Mouse (Mus musculus) CH12.LX (cell line): Measurements from ENCODE around the gene Map2k5. TPM values are rescaled to one million over a fixed set of nuclear protein-coding genes. Genes with fewer than 3 reads are reported as not detected.

Experiments
- DNase-seq: peaks from one replicate; pipeline ENCODE4 v3.0.0-alpha.2; 2013; ENCODE audit errors: extremely low read depth
- H3K27ac ChIP-seq: 2 replicates; pipeline ENCODE4 v1.5.1; 2012; ENCODE audit warnings: low read depth, mild to moderate bottlenecking, control low read depth, moderate library complexity; ENCODE audit not compliant: insufficient read depth
- H3K27me3 ChIP-seq: replicated peaks from 2 replicates; pipeline ENCODE3; 2012; ENCODE audit warnings: inconsistent platforms
- H3K36me3 ChIP-seq, 2 experiments: replicated peaks in 1 of 2; 2 replicates each; pipeline versions ENCODE3 to v1.6.1; 2012; ENCODE audit warnings: inconsistent platforms in 1 of 2, low read length in 1 of 2, mild to moderate bottlenecking in 1 of 2, mixed read lengths in 1 of 2, moderate library complexity in 1 of 2; ENCODE audit not compliant: control insufficient read depth in 1 of 2, insufficient read depth in 1 of 2
- H3K4me1 ChIP-seq, 2 experiments: 2 replicates each; pipeline ENCODE4 v1.6.1; 2012; ENCODE audit warnings: inconsistent platforms in 1 of 2, moderate library complexity in 1 of 2; ENCODE audit not compliant: insufficient read depth in 2 of 2, control insufficient read depth in 1 of 2
- H3K4me2 ChIP-seq: 2 replicates; pipeline ENCODE4 v1.6.1; 2012; ENCODE audit warnings: low read depth, mild to moderate bottlenecking, control low read depth; ENCODE audit not compliant: poor library complexity, insufficient read depth, severe bottlenecking
- H3K4me3 ChIP-seq, 3 experiments: fragments of 150-350 bp in 1 of 3; sonication (generic) in 1 of 3; replicated peaks in 1 of 3; 2 replicates each; pipeline versions ENCODE3 to v1.5.1; 2011 to 2012; ENCODE audit warnings: low read depth in 2 of 3, low read length in 2 of 3, mild to moderate bottlenecking in 2 of 3, moderate library complexity in 2 of 3, control low read depth in 1 of 3, improper control_type of control experiment in 1 of 3, inconsistent platforms in 1 of 3, mixed read lengths in 1 of 3; ENCODE audit not compliant: poor library complexity in 1 of 3
- H3K79me2 ChIP-seq: replicated peaks from 2 replicates; pipeline ENCODE4 v1.6.1; 2012; ENCODE audit warnings: mild to moderate bottlenecking, moderate library complexity; ENCODE audit not compliant: control insufficient read depth, poor library complexity, insufficient read depth, severe bottlenecking; ENCODE audit errors: extremely low read depth
- H3K9ac ChIP-seq: 2 replicates; pipeline ENCODE4 v1.6.1; 2012; ENCODE audit warnings: low read depth, mild to moderate bottlenecking, control low read depth, moderate library complexity; ENCODE audit not compliant: insufficient read depth
- H3K9me3 ChIP-seq: replicated peaks from 2 replicates; pipeline ENCODE3; 2012; ENCODE audit warnings: low read length, inconsistent platforms, mixed read lengths
- BHLHE40 ChIP-seq: IDR thresholded peaks from 2 replicates; pipeline ENCODE4 v1.6.1; 2011; ENCODE audit warnings: mild to moderate bottlenecking, low read depth, low read length, improper control_type of control experiment
- CHD2 ChIP-seq: IDR thresholded peaks from 2 replicates; pipeline ENCODE4 v1.6.1; 2011; ENCODE audit warnings: low read length, improper control_type of control experiment
- CTCF ChIP-seq, 2 experiments: IDR thresholded peaks in 1 of 2; conservative IDR thresholded peaks in 1 of 2; 2 replicates each; pipeline ENCODE4 v1.5.1; 2011 to 2012; ENCODE audit warnings: low read depth in 2 of 2, low read length in 2 of 2, improper control_type of control experiment in 1 of 2, inconsistent platforms in 1 of 2, mild to moderate bottlenecking in 1 of 2, moderate library complexity in 1 of 2
- ELF1 ChIP-seq: IDR thresholded peaks from 2 replicates; pipeline ENCODE4 v1.6.1; 2014; ENCODE audit warnings: low read depth, mild to moderate bottlenecking, inconsistent platforms, low read length, improper control_type of control experiment
- EP300 ChIP-seq: IDR thresholded peaks from 2 replicates; pipeline ENCODE4 v1.6.1; 2011; ENCODE audit warnings: low read length, improper control_type of control experiment
- ETS1 ChIP-seq: conservative IDR thresholded peaks from 2 replicates; pipeline ENCODE4 v1.6.1; 2012; ENCODE audit warnings: low read depth, mild to moderate bottlenecking, inconsistent platforms, low read length, improper control_type of control experiment, moderate library complexity
- JUN ChIP-seq: IDR thresholded peaks from 2 replicates; pipeline ENCODE4 v1.6.1; 2011; ENCODE audit warnings: low read depth, mild to moderate bottlenecking, low read length, improper control_type of control experiment, moderate library complexity; ENCODE audit not compliant: insufficient read depth
- JUND ChIP-seq: conservative IDR thresholded peaks from 2 replicates; pipeline ENCODE4 v1.6.1; 2011; ENCODE audit warnings: low read depth, low read length, improper control_type of control experiment
- MAX ChIP-seq: IDR thresholded peaks from 2 replicates; pipeline ENCODE4 v1.6.1; 2011; ENCODE audit warnings: low read length, improper control_type of control experiment
- MXI1 ChIP-seq: IDR thresholded peaks from 2 replicates; pipeline ENCODE4 v1.6.1; 2011; ENCODE audit warnings: mild to moderate bottlenecking, low read depth, low read length, improper control_type of control experiment
- NELFE ChIP-seq: IDR thresholded peaks from 2 replicates; pipeline ENCODE4 v1.6.1; 2011; ENCODE audit warnings: low read depth, low read length, improper control_type of control experiment
- PAX5 ChIP-seq: IDR thresholded peaks from 2 replicates; pipeline ENCODE4 v1.6.1; 2012; ENCODE audit warnings: low read length, inconsistent platforms, mixed read lengths
- TBP ChIP-seq: conservative IDR thresholded peaks from 2 replicates; pipeline ENCODE4 v1.6.1; 2011; ENCODE audit warnings: low read depth, low read length, improper control_type of control experiment
- TCF12 ChIP-seq: IDR thresholded peaks from 2 replicates; pipeline ENCODE4 v1.6.1; 2014; ENCODE audit warnings: low read depth, mild to moderate bottlenecking, inconsistent platforms, low read length, improper control_type of control experiment
- UBTF ChIP-seq: IDR thresholded peaks from 2 replicates; pipeline ENCODE4 v1.6.1; 2012; ENCODE audit warnings: low read depth, mild to moderate bottlenecking, inconsistent platforms, low read length, improper control_type of control experiment, moderate library complexity
- USF1 ChIP-seq: IDR thresholded peaks from 2 replicates; pipeline ENCODE4 v1.6.1; 2014; ENCODE audit warnings: low read depth, mild to moderate bottlenecking, inconsistent platforms, low read length, improper control_type of control experiment
- USF2 ChIP-seq: conservative IDR thresholded peaks from 2 replicates; pipeline ENCODE4 v1.6.1; 2011; ENCODE audit warnings: low read depth, low read length, improper control_type of control experiment
- ZC3H11A ChIP-seq: IDR thresholded peaks from 2 replicates; pipeline ENCODE4 v1.6.1; 2012; ENCODE audit warnings: low read depth, mild to moderate bottlenecking, inconsistent platforms, low read length, improper control_type of control experiment
- ZMIZ1 ChIP-seq: IDR thresholded peaks from 2 replicates; pipeline ENCODE4 v1.6.1; 2012; ENCODE audit warnings: low read depth, mild to moderate bottlenecking, inconsistent platforms, low read length, improper control_type of control experiment
- dilution Hi-C: fragments of 300-500 bp; cut with MboI; formaldehyde crosslinking; loops from 2 replicates; pipeline ENCODE4 v1.14.3; 2020; ENCODE audit warnings: low sequenced_read_pairs; ENCODE audit not compliant: extremely low pct_unique_long_range_greater_than_20kb, extremely low pct_ligation_motif_present
- in situ Hi-C: fragments of 300-500 bp; cut with MboI; formaldehyde crosslinking; loops from 3 replicates; pipeline ENCODE4 v1.14.3; 2019; ENCODE audit warnings: low sequenced_read_pairs, low pct_ligation_motif_present, low pct_unique_long_range_greater_than_20kb, mixed read lengths
- polyA plus RNA-seq: library from polyadenylated mRNA; unstranded; fragments of >175 nt; gene quantifications from 2 replicates; pipeline ENCODE4 v1.2.1, GENCODE M21; 2012; ENCODE audit warnings: low read depth; ENCODE audit not compliant: insufficient read length
- total RNA-seq, 2 experiments: library from RNA; depleted of rRNA; stranded (reverse); fragments of 300-350 nt in 1 of 2; fragments of >200 nt in 1 of 2; gene quantifications; 2 replicates each; pipeline ENCODE4 v1.2.3; 2012 to 2014

Map2k5 gene
- total and polyA plus RNA-seq, 3 experiments, result 10.8 to 22.6 (median 11.2) TPM

DNA sequence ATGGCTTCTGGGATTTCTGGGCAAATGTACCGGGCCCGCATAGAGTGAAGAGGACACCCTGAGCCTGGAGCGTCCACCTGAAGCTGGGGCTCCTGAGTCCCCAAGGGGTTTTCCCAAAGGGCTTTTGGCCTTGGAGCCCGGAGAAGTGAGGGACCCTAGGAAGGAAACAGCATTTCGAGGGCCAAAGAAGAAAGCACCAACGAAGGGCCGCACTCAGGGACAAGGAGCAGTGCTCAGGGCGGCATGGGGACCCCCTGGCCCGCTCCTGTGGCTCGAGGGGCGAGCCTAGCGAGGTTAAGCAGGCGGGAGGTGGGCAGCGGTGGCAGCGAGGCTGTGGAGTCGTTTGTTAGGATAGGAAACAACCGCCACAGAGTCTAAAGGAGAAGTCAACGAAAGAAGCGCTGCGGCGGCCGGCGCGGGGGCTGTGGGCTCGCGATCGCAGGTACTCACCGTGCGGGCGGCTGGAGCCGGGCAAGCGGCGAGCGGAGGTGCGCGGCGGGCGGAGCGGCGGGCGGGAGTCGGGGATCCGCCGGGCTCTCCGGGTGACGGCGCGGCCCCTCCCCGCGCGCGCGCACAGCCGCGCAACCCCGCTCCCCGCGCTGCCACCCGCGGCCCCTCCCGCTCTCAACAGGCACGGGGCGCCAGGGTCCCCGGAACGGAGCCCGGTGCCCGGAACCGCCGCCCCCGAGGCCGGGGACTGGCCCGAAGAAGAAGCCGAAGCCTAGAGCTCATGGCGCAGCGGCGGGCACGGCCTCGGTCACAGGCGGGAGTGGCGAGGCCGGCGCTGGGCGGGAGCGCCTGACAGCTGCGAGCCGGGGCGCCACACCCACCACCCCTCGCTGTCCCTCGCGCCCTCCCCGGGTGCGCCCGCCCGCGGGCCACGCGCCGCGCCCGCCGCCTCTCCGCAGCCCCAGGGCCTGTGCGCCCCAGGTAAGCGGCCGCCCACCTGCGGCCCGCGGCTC, 229.0 kb downstream of the Map2k5 start, which contains the start of gene Skor1:
Gene Skor1 (minus strand): TSS at position 552 of the 962 bp plus-strand sequence.
- TF ChIP-seq ETS1 (no peak), BHLHE40 (no peak), PAX5 (no peak), EP300 (no peak), TBP (no peak), USF2 (no peak), JUND (no peak), USF1 (no peak), MAX (no peak)
- H3K27ac ChIP-seq, result no peak within 1 kb of the TSS
- no peak within 1 kb of the TSS for H3K9ac ChIP-seq
- no peaks in the 10 kb centered on the region for H3K36me3 ChIP-seq
- dilution Hi-C loops (no loop called here), in situ Hi-C loops (no loop called here)
- peaks cover 2% of the 10 kb centered on the region for H3K27me3 ChIP-seq
- H3K9me3 ChIP-seq, result peaks cover 68% of the 10 kb centered on the region
- DNase-seq, result no peak
- no peaks in the 10 kb centered on the region for H3K4me1 ChIP-seq
- H3K4me2 ChIP-seq, result no peak within 1 kb of the TSS
- no peaks in the 10 kb centered on the region for H3K79me2 ChIP-seq
- no peak within 1 kb of the TSS for H3K4me3 ChIP-seq

DNA sequence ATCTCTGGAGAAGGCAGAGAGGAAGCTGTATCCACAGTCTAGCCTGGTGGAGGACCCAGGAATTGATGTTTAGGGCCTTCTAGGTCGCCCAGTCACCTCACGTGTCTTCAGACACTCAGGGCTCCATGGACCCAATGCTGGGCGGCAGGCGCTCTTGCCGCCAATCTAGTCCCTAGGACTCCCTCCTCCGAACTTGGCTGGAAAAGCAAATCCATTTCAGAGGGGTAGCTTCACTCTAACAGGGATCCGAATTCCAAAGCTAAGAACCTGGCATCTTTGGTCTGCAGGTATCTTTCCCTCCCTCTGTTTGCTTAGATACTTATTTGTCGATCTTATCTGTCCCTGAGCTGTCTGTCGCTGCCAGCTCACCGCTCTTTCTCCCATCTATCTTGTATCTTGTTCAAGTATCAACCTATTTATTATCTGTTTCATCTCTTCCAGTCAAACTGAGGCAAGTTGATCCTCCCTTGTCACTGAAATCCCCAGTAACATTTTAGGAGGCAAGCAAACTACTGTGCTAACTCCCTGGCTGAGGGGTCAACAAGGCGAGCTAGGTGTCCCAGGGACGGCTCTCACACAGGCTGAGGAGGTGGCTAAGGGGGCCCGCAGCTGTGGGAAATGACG, 229.8 kb downstream of the Map2k5 start:
- H3K4me1 ChIP-seq, result no peaks in the 10 kb centered on the region
- H3K79me2 ChIP-seq, result no peaks in the 10 kb centered on the region

More for the DNA sequence above, 229.8 kb downstream of the Map2k5 start:
- TF ChIP-seq NELFE, result no peak
- no peak for TF ChIP-seq JUN
- no peak for TF ChIP-seq USF2
- TF ChIP-seq CHD2, result no peak
- TF ChIP-seq MAX, result no peak
- TF ChIP-seq TCF12, result no peak
- TF ChIP-seq MXI1, result no peak
- no peak for TF ChIP-seq CTCF (conservative IDR thresholded peaks at IDR 0.05 in 1 of 2, IDR thresholded peaks at IDR 0.05 in 1 of 2; ENCODE audit: low read depth in 2 of 2, low read length in 2 of 2)
- TF ChIP-seq UBTF, result no peak
- TF ChIP-seq ZMIZ1, result no peak
- no peak for TF ChIP-seq ZC3H11A
- TF ChIP-seq ELF1, result no peak
- no peak for TF ChIP-seq BHLHE40
- Histone ChIP-seq H3K9ac (no peak overlapping the region), H3K9me3 (peaks cover 69% of the 10 kb centered on the region), H3K36me3 (no peaks in the 10 kb centered on the region), H3K27me3 (peaks cover 2% of the 10 kb centered on the region), H3K4me2 (no peak overlapping the region), H3K4me3 (no peak overlapping the region), H3K27ac (no peak overlapping the region)
- in situ Hi-C loops (no loop called here), dilution Hi-C loops (no loop called here)
- DNase-seq, result no peak
